Mouse (Mus musculus): ENCODE measurements around the gene Egfr. TPM values are rescaled to one million over a fixed set of nuclear protein-coding genes. Genes with fewer than 3 reads are reported as not detected.

Egfr gene
- polyA plus RNA-seq, 1 experiment = not detected

DNA sequence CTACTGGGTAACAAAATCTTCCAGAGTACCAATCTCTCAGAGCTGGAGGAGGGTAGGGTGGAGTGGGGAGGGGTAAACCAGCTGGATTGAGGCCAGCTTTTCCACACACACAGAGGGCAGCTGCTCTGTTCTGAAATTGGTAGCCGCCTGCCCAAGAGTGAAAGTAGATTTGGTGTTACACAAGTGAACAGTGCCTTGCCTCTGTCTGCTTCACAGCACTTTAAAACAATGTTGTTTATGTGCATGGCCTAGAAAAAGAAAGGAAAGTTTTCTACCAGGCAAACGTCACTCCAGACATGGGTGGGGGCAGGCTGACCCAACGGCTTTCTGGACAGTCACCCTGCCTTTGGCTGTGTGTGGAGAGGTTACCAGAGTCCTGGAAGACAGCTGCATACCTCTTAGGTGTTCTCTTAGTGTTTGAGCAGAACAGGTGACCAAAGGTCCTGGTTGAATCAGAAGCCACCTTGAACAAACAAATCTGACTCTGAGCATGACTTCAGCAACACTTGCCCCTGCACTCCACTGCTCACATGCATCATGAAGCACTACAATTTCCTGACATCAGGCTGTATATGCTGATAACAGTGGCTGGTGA is 17.8 kb downstream of the Egfr start:
- no peaks in the 10 kb centered on the region for H3K9me3 ChIP-seq (ENCODE audit: control insufficient read depth, low read length)
- no peaks in the 10 kb centered on the region for H3K27me3 ChIP-seq (ENCODE audit: control insufficient read depth)
- H3K36me3 ChIP-seq (ENCODE audit: control insufficient read depth) = no peaks in the 10 kb centered on the region
- TF ChIP-seq GATA1 (IDR thresholded peaks at IDR 0.05; ENCODE audit: low read length) = no peak
- no peak for TF ChIP-seq TAL1 (IDR thresholded peaks at IDR 0.05; ENCODE audit: low read length)
- no peak overlapping the region for H3K4me3 ChIP-seq (replicated peaks)
- no peaks in the 10 kb centered on the region for H3K4me1 ChIP-seq (ENCODE audit: control insufficient read depth)

- TF ChIP-seq GATA1 (IDR thresholded peaks at IDR 0.05; ENCODE audit: low read length) = no peak
- TF ChIP-seq TAL1 (IDR thresholded peaks at IDR 0.05; ENCODE audit: low read length) = no peak
- no peak overlapping the region for H3K4me3 ChIP-seq (replicated peaks)
- H3K36me3 ChIP-seq (ENCODE audit: control insufficient read depth) = no peaks in the 10 kb centered on the region
- H3K9me3 ChIP-seq (ENCODE audit: control insufficient read depth, low read length) = no peaks in the 10 kb centered on the region
- H3K27me3 ChIP-seq (ENCODE audit: control insufficient read depth) = no peaks in the 10 kb centered on the region
- H3K4me1 ChIP-seq (ENCODE audit: control insufficient read depth) = no peaks in the 10 kb centered on the region
Observed at GRCm38 (mm10) chr11:16770966-16771365, 19.0 kb downstream of the Egfr start.

DNA sequence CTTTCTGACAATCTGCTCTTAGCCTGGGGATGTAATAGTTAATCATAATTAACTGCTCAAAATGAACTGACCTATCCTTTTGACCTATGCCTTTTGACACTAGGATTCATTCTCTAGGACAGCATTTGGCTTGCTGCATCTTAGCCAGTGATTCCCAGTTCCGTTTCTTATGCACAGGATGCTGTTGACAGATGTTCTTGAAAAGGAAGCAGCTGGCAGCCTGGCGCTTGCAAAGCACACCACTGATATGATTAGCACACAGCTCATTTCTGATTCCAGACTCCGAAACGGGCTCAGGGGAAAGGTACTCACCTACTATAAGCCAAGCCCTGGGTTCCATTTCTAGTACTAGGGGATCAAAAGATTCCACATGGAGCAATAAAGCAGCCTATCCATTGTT is 20.7 kb downstream of the Egfr start:
- Histone ChIP-seq H3K4me3 (replicated peaks) (no peak overlapping the region), H3K36me3 (ENCODE audit: control insufficient read depth) (no peaks in the 10 kb centered on the region), H3K4me1 (ENCODE audit: control insufficient read depth) (no peaks in the 10 kb centered on the region), H3K9me3 (ENCODE audit: control insufficient read depth, low read length) (no peaks in the 10 kb centered on the region), H3K27me3 (ENCODE audit: control insufficient read depth) (no peaks in the 10 kb centered on the region)
- no peak for TF ChIP-seq TAL1 (IDR thresholded peaks at IDR 0.05; ENCODE audit: low read length)
- no peak for TF ChIP-seq GATA1 (IDR thresholded peaks at IDR 0.05; ENCODE audit: low read length)

GRCm38 (mm10) chr11:16776967-16777366 is 25.0 kb downstream of the Egfr start:
- Histone ChIP-seq H3K4me3 (replicated peaks) (no peak overlapping the region), H3K27me3 (ENCODE audit: control insufficient read depth) (no peaks in the 10 kb centered on the region), H3K9me3 (ENCODE audit: control insufficient read depth, low read length) (no peaks in the 10 kb centered on the region), H3K4me1 (ENCODE audit: control insufficient read depth) (no peaks in the 10 kb centered on the region), H3K36me3 (ENCODE audit: control insufficient read depth) (no peaks in the 10 kb centered on the region)
- no peak for TF ChIP-seq TAL1 (IDR thresholded peaks at IDR 0.05; ENCODE audit: low read length)

- Histone ChIP-seq H3K36me3 (ENCODE audit: control insufficient read depth) (no peaks in the 10 kb centered on the region), H3K27me3 (ENCODE audit: control insufficient read depth) (no peaks in the 10 kb centered on the region), H3K4me3 (replicated peaks) (no peak overlapping the region), H3K4me1 (ENCODE audit: control insufficient read depth) (no peaks in the 10 kb centered on the region), H3K9me3 (ENCODE audit: control insufficient read depth, low read length) (no peaks in the 10 kb centered on the region)
- TF ChIP-seq GATA1 (IDR thresholded peaks at IDR 0.05; ENCODE audit: low read length) = no peak
- TF ChIP-seq TAL1 (IDR thresholded peaks at IDR 0.05; ENCODE audit: low read length) = no peak
Observed at GRCm38 (mm10) chr11:16781604-16782003, 29.6 kb downstream of the Egfr start.

DNA sequence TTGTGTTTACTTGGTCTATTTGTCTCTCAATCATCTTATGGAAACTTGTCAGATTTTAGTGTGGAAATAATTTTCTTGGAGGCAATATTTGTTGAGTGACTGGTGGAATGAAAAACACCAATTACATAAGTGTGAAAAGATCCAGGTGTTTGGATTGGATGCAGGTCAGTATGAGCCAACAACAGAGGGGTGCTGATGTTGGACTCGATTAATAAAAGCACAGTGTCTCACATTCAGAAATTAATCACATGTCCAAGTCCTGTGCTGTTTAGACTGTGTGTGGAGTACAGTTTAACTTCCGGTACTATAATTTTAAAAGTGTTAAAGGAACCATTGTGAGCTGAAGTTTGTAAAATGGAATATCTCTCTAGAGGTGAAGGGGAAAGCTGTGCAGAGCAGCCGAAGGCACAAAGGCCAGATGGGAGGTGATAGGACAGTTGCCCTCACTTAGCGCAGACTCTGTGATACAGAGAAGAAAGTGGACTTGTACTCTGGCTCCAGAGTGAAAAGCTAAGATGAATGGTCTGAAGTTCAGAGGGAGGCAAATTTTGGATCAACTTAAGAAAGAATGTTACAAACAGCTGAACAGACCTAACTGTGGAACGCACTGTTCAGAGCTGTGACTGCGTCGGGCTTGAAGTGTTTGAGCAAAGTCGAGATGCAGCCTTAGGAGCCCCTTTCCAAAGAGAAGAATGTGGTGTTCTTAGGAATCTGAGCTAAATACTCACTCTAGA is 32.1 kb downstream of the Egfr start:
- no peak overlapping the region for H3K4me3 ChIP-seq (replicated peaks)
- no peaks in the 10 kb centered on the region for H3K36me3 ChIP-seq (ENCODE audit: control insufficient read depth)
- H3K27me3 ChIP-seq (ENCODE audit: control insufficient read depth) = no peaks in the 10 kb centered on the region
- TF ChIP-seq TAL1 (IDR thresholded peaks at IDR 0.05; ENCODE audit: low read length) = no peak
- no peaks in the 10 kb centered on the region for H3K9me3 ChIP-seq (ENCODE audit: control insufficient read depth, low read length)
- H3K4me1 ChIP-seq (ENCODE audit: control insufficient read depth) = no peaks in the 10 kb centered on the region

- TF ChIP-seq GATA1 (IDR thresholded peaks at IDR 0.05; ENCODE audit: low read length) = no peak
- TF ChIP-seq TAL1 (IDR thresholded peaks at IDR 0.05; ENCODE audit: low read length) = no peak
- Histone ChIP-seq H3K36me3 (ENCODE audit: control insufficient read depth) (no peaks in the 10 kb centered on the region), H3K27me3 (ENCODE audit: control insufficient read depth) (no peaks in the 10 kb centered on the region), H3K4me3 (replicated peaks) (no peak overlapping the region), H3K4me1 (ENCODE audit: control insufficient read depth) (no peaks in the 10 kb centered on the region), H3K9me3 (ENCODE audit: control insufficient read depth, low read length) (no peaks in the 10 kb centered on the region)
Observed at GRCm38 (mm10) chr11:16792638-16793585, 40.9 kb downstream of the Egfr start.

- TF ChIP-seq GATA1 (IDR thresholded peaks at IDR 0.05; ENCODE audit: low read length) (no peak), TAL1 (IDR thresholded peaks at IDR 0.05; ENCODE audit: low read length) (no peak)
- Histone ChIP-seq H3K27me3 (ENCODE audit: control insufficient read depth) (no peaks in the 10 kb centered on the region), H3K9me3 (ENCODE audit: control insufficient read depth, low read length) (no peaks in the 10 kb centered on the region), H3K36me3 (ENCODE audit: control insufficient read depth) (no peaks in the 10 kb centered on the region), H3K4me1 (ENCODE audit: control insufficient read depth) (no peaks in the 10 kb centered on the region), H3K4me3 (replicated peaks) (no peak overlapping the region)
Observed at GRCm38 (mm10) chr11:16795012-16795411, 43.0 kb downstream of the Egfr start.

GRCm38 (mm10) chr11:16795513-16795912 is 43.5 kb downstream of the Egfr start:
- TF ChIP-seq GATA1 (IDR thresholded peaks at IDR 0.05; ENCODE audit: low read length) (no peak), TAL1 (IDR thresholded peaks at IDR 0.05; ENCODE audit: low read length) (no peak)
- H3K27me3 ChIP-seq (ENCODE audit: control insufficient read depth) = no peaks in the 10 kb centered on the region
- no peaks in the 10 kb centered on the region for H3K4me1 ChIP-seq (ENCODE audit: control insufficient read depth)

More at GRCm38 (mm10) chr11:16795513-16795912, 43.5 kb downstream of the Egfr start:
- H3K9me3 ChIP-seq (ENCODE audit: control insufficient read depth, low read length) = no peaks in the 10 kb centered on the region
- H3K36me3 ChIP-seq (ENCODE audit: control insufficient read depth) = no peaks in the 10 kb centered on the region
- no peak overlapping the region for H3K4me3 ChIP-seq (replicated peaks)

Data from erythroblast, embryonic 14.5 days (primary cell).